Mouse (Mus musculus): ENCODE results near the gene Chd8. TPM values are rescaled to one million over a fixed set of nuclear protein-coding genes. Genes with fewer than 3 reads are reported as not detected.

The Chd8 gene
- polyA plus RNA-seq, 1 experiment from 2014 or later = 33.3 TPM

GRCm38 (mm10) chr14:52149888-52150287 is 107.7 kb downstream of the Chd8 start:
- no peak for ATAC-seq (ENCODE audit: borderline replicate concordance, extremely low read depth, low FRiP score, low TSS enrichment)
- 67% methylated on average over 4 of the region's 4 CpGs for WGBS
- H3K4me3 ChIP-seq = no peak overlapping the region
- H3K9ac ChIP-seq = no peak overlapping the region
- no peaks in the 10 kb centered on the region for H3K9me3 ChIP-seq
- H3K36me3 ChIP-seq = no peaks in the 10 kb centered on the region
- H3K27me3 ChIP-seq = no peaks in the 10 kb centered on the region
- H3K4me2 ChIP-seq = no peak overlapping the region
- no peaks in the 10 kb centered on the region for H3K4me1 ChIP-seq
- H3K27ac ChIP-seq = no peak overlapping the region

Other genes with a start within 250 kb of the Chd8 start
- gene Tmem253, start 242.1 kb downstream of the Chd8 start, polyA plus RNA-seq (2015; fragmentation: Nextera tagmentation; extraction: Ambion mirVana) = 0.26 and 0.57 TPM in 2 replicates
- gene Zfp219, start 237.0 kb downstream of the Chd8 start, polyA plus RNA-seq (2015; fragmentation: Nextera tagmentation; extraction: Ambion mirVana) = 25.7 and 26.3 TPM in 2 replicates
- not detected in 2 replicates for gene Olfr221, start 215.3 kb downstream of the Chd8 start, polyA plus RNA-seq (2015; fragmentation: Nextera tagmentation; extraction: Ambion mirVana)
- gene Hnrnpc, start 153.8 kb downstream of the Chd8 start, polyA plus RNA-seq (2015; fragmentation: Nextera tagmentation; extraction: Ambion mirVana) = 645 and 674 TPM in 2 replicates
- 61.8 and 72.8 TPM in 2 replicates for gene Rpgrip1, start 147.1 kb downstream of the Chd8 start, polyA plus RNA-seq (2015; fragmentation: Nextera tagmentation; extraction: Ambion mirVana)
- gene Supt16, start 60.4 kb downstream of the Chd8 start, polyA plus RNA-seq (2015; fragmentation: Nextera tagmentation; extraction: Ambion mirVana) = 62.4 and 64.6 TPM in 2 replicates
- 40.5 and 44.7 TPM in 2 replicates for gene Tox4, start 21.4 kb upstream of the Chd8 start, polyA plus RNA-seq (2015; fragmentation: Nextera tagmentation; extraction: Ambion mirVana)
- 16.7 and 16.8 TPM in 2 replicates for gene Rab2b, start 21.8 kb upstream of the Chd8 start, polyA plus RNA-seq (2015; fragmentation: Nextera tagmentation; extraction: Ambion mirVana)
- 47.0 and 47.1 TPM in 2 replicates for gene Mettl3, start 47.3 kb upstream of the Chd8 start, polyA plus RNA-seq (2015; fragmentation: Nextera tagmentation; extraction: Ambion mirVana)
- gene Sall2, start 71.0 kb upstream of the Chd8 start, polyA plus RNA-seq (2015; fragmentation: Nextera tagmentation; extraction: Ambion mirVana) = 16.2 and 16.9 TPM in 2 replicates
- not detected in 2 replicates for gene Olfr1513, start 98.6 kb upstream of the Chd8 start, polyA plus RNA-seq (2015; fragmentation: Nextera tagmentation; extraction: Ambion mirVana)
- gene Olfr1512, start 121.4 kb upstream of the Chd8 start, polyA plus RNA-seq (2015; fragmentation: Nextera tagmentation; extraction: Ambion mirVana) = not detected in 2 replicates
- not detected in 2 replicates for gene Olfr1511, start 139.6 kb upstream of the Chd8 start, polyA plus RNA-seq (2015; fragmentation: Nextera tagmentation; extraction: Ambion mirVana)
- gene Olfr1510, start 156.6 kb upstream of the Chd8 start, polyA plus RNA-seq (2015; fragmentation: Nextera tagmentation; extraction: Ambion mirVana) = not detected in 2 replicates
- not detected in 2 replicates for gene Olfr1509, start 185.2 kb upstream of the Chd8 start, polyA plus RNA-seq (2015; fragmentation: Nextera tagmentation; extraction: Ambion mirVana)
- gene Olfr1508, start 209.7 kb upstream of the Chd8 start, polyA plus RNA-seq (2015; fragmentation: Nextera tagmentation; extraction: Ambion mirVana) = not detected in 2 replicates
- not detected in 2 replicates for gene Olfr1507, start 238.0 kb upstream of the Chd8 start, polyA plus RNA-seq (2015; fragmentation: Nextera tagmentation; extraction: Ambion mirVana)